Mouse (Mus musculus): ENCODE results near the gene Exosc10. TPM values are rescaled to one million over a fixed set of nuclear protein-coding genes. Genes with fewer than 3 reads are reported as not detected.

Exosc10 gene
- polyA plus RNA-seq, 1 experiment from 2014 or later = 33.2 TPM

GRCm38 (mm10) chr4:148601871-148602270 lies 43.6 kb downstream of the Exosc10 start:
- DNase-seq (ENCODE audit: low spot score) = no peak
- no peak for ATAC-seq
- Histone ChIP-seq H3K4me2 (replicated peaks; ENCODE audit: low read depth, low read length) (no peak overlapping the region), H3K9me3 (ENCODE audit: low read length) (no peaks in the 10 kb centered on the region), H3K27me3 (replicated peaks; ENCODE audit: insufficient read depth, low read length) (no peaks in the 10 kb centered on the region), H3K27ac (ENCODE audit: low read length) (no peak overlapping the region), H3K9ac (replicated peaks; ENCODE audit: low read depth) (no peak overlapping the region), H3K4me1 (ENCODE audit: insufficient read depth, low read depth, low read length) (no peaks in the 10 kb centered on the region), H3K4me3 (ENCODE audit: low read depth, low read length) (no peak overlapping the region), H3K36me3 (ENCODE audit: insufficient read depth, low read length) (no peaks in the 10 kb centered on the region)
- WGBS = 67% methylated on average over 4 of the region's 4 CpGs
- TF ChIP-seq CTCF (IDR thresholded peaks at IDR 0.05) (no peak), EP300 (IDR thresholded peaks at IDR 0.05) (no peak)

- WGBS = 81% methylated on average over 14 of the region's 14 CpGs
- H3K4me1 ChIP-seq (ENCODE audit: insufficient read depth, low read depth, low read length) = no peaks in the 10 kb centered on the region
- no peak within 1 kb of the TSS for H3K27ac ChIP-seq (ENCODE audit: low read length)
- H3K4me2 ChIP-seq (replicated peaks; ENCODE audit: low read depth, low read length) = no peak within 1 kb of the TSS
- ATAC-seq (no peak), DNase-seq (ENCODE audit: low spot score) (no peak)
- no peak within 1 kb of the TSS for H3K9ac ChIP-seq (replicated peaks; ENCODE audit: low read depth)
- no peaks in the 10 kb centered on the region for H3K36me3 ChIP-seq (ENCODE audit: insufficient read depth, low read length)
- H3K4me3 ChIP-seq (ENCODE audit: low read depth, low read length) = no peak within 1 kb of the TSS
- TF ChIP-seq CTCF (IDR thresholded peaks at IDR 0.05) (no peak), EP300 (IDR thresholded peaks at IDR 0.05) (no peak)
- no peaks in the 10 kb centered on the region for H3K27me3 ChIP-seq (replicated peaks; ENCODE audit: insufficient read depth, low read length)
- no peaks in the 10 kb centered on the region for H3K9me3 ChIP-seq (ENCODE audit: low read length)
These were observed 44.3 kb downstream of the Exosc10 start, which contains the start of gene Masp2 for GRCm38 (mm10) chr4:148602357-148603120. Gene Masp2, plus strand, starts transcription at chr4:148602554.

- Histone ChIP-seq H3K4me3 (ENCODE audit: low read depth, low read length) (no peak overlapping the region), H3K9ac (replicated peaks; ENCODE audit: low read depth) (no peak overlapping the region), H3K27ac (ENCODE audit: low read length) (no peak overlapping the region), H3K9me3 (ENCODE audit: low read length) (no peaks in the 10 kb centered on the region), H3K4me2 (replicated peaks; ENCODE audit: low read depth, low read length) (no peak overlapping the region), H3K36me3 (ENCODE audit: insufficient read depth, low read length) (no peaks in the 10 kb centered on the region), H3K4me1 (ENCODE audit: insufficient read depth, low read depth, low read length) (no peaks in the 10 kb centered on the region), H3K27me3 (replicated peaks; ENCODE audit: insufficient read depth, low read length) (no peaks in the 10 kb centered on the region)
- WGBS = 65% methylated on average over 10 of the region's 10 CpGs
- no peak for TF ChIP-seq CTCF (IDR thresholded peaks at IDR 0.05)
- no peak for TF ChIP-seq EP300 (IDR thresholded peaks at IDR 0.05)
- DNase-seq (ENCODE audit: low spot score) = no peak
- no peak for ATAC-seq
These were observed 45.3 kb downstream of the Exosc10 start for GRCm38 (mm10) chr4:148603376-148604139.

GRCm38 (mm10) chr4:148604141-148604540 lies 45.9 kb downstream of the Exosc10 start:
- no peak overlapping the region for H3K27ac ChIP-seq (ENCODE audit: low read length)
- no peaks in the 10 kb centered on the region for H3K9me3 ChIP-seq (ENCODE audit: low read length)
- no peaks in the 10 kb centered on the region for H3K27me3 ChIP-seq (replicated peaks; ENCODE audit: insufficient read depth, low read length)
- H3K4me2 ChIP-seq (replicated peaks; ENCODE audit: low read depth, low read length) = no peak overlapping the region
- ATAC-seq = no peak
- DNase-seq (ENCODE audit: low spot score) = no peak
- H3K4me1 ChIP-seq (ENCODE audit: insufficient read depth, low read depth, low read length) = no peaks in the 10 kb centered on the region
- H3K36me3 ChIP-seq (ENCODE audit: insufficient read depth, low read length) = no peaks in the 10 kb centered on the region
- 65% methylated on average over 7 of the region's 7 CpGs for WGBS
- H3K9ac ChIP-seq (replicated peaks; ENCODE audit: low read depth) = no peak overlapping the region
- TF ChIP-seq CTCF (IDR thresholded peaks at IDR 0.05) = no peak
- TF ChIP-seq EP300 (IDR thresholded peaks at IDR 0.05) = no peak
- no peak overlapping the region for H3K4me3 ChIP-seq (ENCODE audit: low read depth, low read length)

DNA sequence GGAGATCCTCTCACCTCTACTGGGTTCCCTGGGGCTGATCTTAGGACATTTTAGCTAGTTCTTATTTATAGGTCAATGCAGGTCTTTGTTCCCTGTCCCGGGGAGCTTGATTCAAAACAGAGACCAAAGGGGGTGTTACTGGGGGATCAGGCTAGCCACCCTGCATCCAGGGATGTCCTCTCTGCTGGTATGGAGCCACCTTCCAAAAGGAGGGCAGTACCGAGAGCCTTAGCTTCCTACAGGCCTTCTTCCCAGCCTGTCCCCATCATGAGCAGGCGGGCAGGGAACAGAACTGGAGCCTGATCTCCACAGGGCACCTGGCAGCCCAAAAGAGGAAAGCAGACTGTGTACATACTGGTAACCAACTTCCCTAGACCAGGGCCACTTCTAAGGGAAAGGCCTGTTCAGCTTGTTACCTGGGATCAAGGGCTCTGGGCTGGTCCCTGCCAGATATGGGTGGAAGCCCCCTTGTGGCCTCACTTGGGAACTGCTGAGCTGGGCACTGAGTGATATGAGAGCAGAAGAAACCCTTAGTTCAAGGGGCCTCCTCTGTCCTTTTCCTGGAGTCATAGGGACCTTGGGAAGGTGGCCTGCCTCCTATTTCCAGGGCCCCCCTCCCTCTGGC lies 46.4 kb downstream of the Exosc10 start:
- TF ChIP-seq EP300 (IDR thresholded peaks at IDR 0.05) (no peak), CTCF (IDR thresholded peaks at IDR 0.05) (peak; percentile 80)
- Histone ChIP-seq H3K4me2 (replicated peaks; ENCODE audit: low read depth, low read length) (no peak overlapping the region), H3K4me1 (ENCODE audit: insufficient read depth, low read depth, low read length) (no peaks in the 10 kb centered on the region), H3K27me3 (replicated peaks; ENCODE audit: insufficient read depth, low read length) (no peaks in the 10 kb centered on the region), H3K36me3 (ENCODE audit: insufficient read depth, low read length) (no peaks in the 10 kb centered on the region), H3K9ac (replicated peaks; ENCODE audit: low read depth) (no peak overlapping the region), H3K4me3 (ENCODE audit: low read depth, low read length) (no peak overlapping the region), H3K27ac (ENCODE audit: low read length) (no peak overlapping the region), H3K9me3 (ENCODE audit: low read length) (no peaks in the 10 kb centered on the region)
- peak; percentile 64 for DNase-seq (ENCODE audit: low spot score)
- WGBS = 92% methylated on average over 3 of the region's 3 CpGs
- peak; percentile 72 for ATAC-seq

GRCm38 (mm10) chr4:148607758-148608157 lies 49.5 kb downstream of the Exosc10 start:
- TF ChIP-seq CTCF (IDR thresholded peaks at IDR 0.05) = peak; percentile 94
- TF ChIP-seq EP300 (IDR thresholded peaks at IDR 0.05) = no peak
- Histone ChIP-seq H3K4me3 (ENCODE audit: low read depth, low read length) (no peak overlapping the region), H3K4me1 (ENCODE audit: insufficient read depth, low read depth, low read length) (no peaks in the 10 kb centered on the region), H3K36me3 (ENCODE audit: insufficient read depth, low read length) (0 out of 2 replicates have a peak, but pooled peaks cover 3% of the 10 kb centered on the region), H3K9me3 (ENCODE audit: low read length) (no peaks in the 10 kb centered on the region), H3K4me2 (replicated peaks; ENCODE audit: low read depth, low read length) (no peak overlapping the region), H3K27ac (ENCODE audit: low read length) (no peak overlapping the region), H3K27me3 (replicated peaks; ENCODE audit: insufficient read depth, low read length) (no peaks in the 10 kb centered on the region), H3K9ac (replicated peaks; ENCODE audit: low read depth) (no peak overlapping the region)
- ATAC-seq = peak; percentile 66
- peak; percentile 81 for DNase-seq (ENCODE audit: low spot score)
- WGBS = 25% methylated on average over 5 of the region's 5 CpGs

Data from lung, postnatal 0 days (tissue).